ENCODE assay signal across 19 mouse cellular contexts in genomic region chr11:11556186-11556585, GRCm38 (mm10).
DNase-seq lines count a peak whose midpoint lies in the region; ATAC-seq lines count a peak whose summit lies in the region.
"Had no signal": no experiment of that assay in that cellular context is flagged by ENCODE, and none has a peak within 500 bp of the region (broad histone marks: within the 10 kb centered on the region; RNA-seq: fewer than 3 reads in every experiment).

No protein-coding gene starts in this region.

- intact Hi-C loops in heart, postnatal 14 days (cut with DNase I): loop anchor here (2.0 to 5.0 kb wide), 2 partner anchors 187 to 421 kb away; no protein-coding TSS in a partner anchor
- intact Hi-C loops in left cerebral cortex, postnatal 14 days (cut with DNase I): no loop called here

- peak; percentile 16 for ATAC-seq in CD4-positive, CD25-positive, alpha-beta regulatory T cell, adult 4 months
- ATAC-seq: forebrain, embryonic 15.5 days; hindbrain, embryonic 16.5 days had no signal

- DNase-seq in heart, adult 11 months: peak; percentile 28
- no peak for DNase-seq in heart, postnatal 14 days
- DNase-seq in thymus, postnatal 0 days (ENCODE audit: low spot score): peak; percentile 62
- DNase-seq in thymus, postnatal 36 days: peak; percentile 48 to 55
- no peak for DNase-seq in left cerebral cortex, postnatal 14 days (ENCODE audit: low spot score in 2 of 2)
- DNase-seq in gastrocnemius, postnatal 4 days (ENCODE audit: low spot score in 2 of 2): no peak
- no peak for DNase-seq in yolk sac, embryonic 10.5 days (ENCODE audit: low spot score)
- DNase-seq: adrenal gland, adult 2 months; adrenal gland, postnatal 14 days; cerebellum, adult 11 months; cerebellum, adult 2 months; cerebellum, adult 9-11 months; cerebellum, postnatal 36 days; embryo, embryonic 11 days; gastrocnemius, postnatal 36 days; heart, adult 18-20 months had no signal

Comparison
In these comparisons a context has a peak if more than half of its experiments do, and no peak if none do; other contexts are left out.
1. DNase-seq: peak in heart, adult 11 months (single experiment), thymus, postnatal 0 days (single experiment) and thymus, postnatal 36 days (2 of 2); none in heart, postnatal 14 days (0 of 2), left cerebral cortex, postnatal 14 days (0 of 2), gastrocnemius, postnatal 4 days (0 of 2) and yolk sac, embryonic 10.5 days (single experiment).